Mouse (Mus musculus) cerebellum, adult 2 months (tissue): ENCODE data around the gene Rsl1. TPM values are rescaled to one million over a fixed set of nuclear protein-coding genes. Genes with fewer than 3 reads are reported as not detected.
"Not testable (repeated sequence)": the region's sequence is repeated elsewhere in the genome, so short reads cannot be mapped to it uniquely, and the experiment has no call there.

Source experiments
- DNase-seq, 2 experiments: peaks; one replicate each; pipeline ENCODE4 v3.0.0; 2021
- H3K27ac ChIP-seq: fragments of 200-500 bp; 2 replicates; pipeline ENCODE4 v1.5.1; 2012; ENCODE audit warnings: low read length, control low read depth, inconsistent platforms; ENCODE audit not compliant: insufficient read depth
- H3K27me3 ChIP-seq: fragments of 200-500 bp; 2 replicates; pipeline ENCODE4 v1.6.1; 2012; ENCODE audit warnings: inconsistent platforms, mild to moderate bottlenecking, low read length, moderate library complexity; ENCODE audit not compliant: control insufficient read depth, insufficient read depth
- H3K4me1 ChIP-seq: fragments of 200-500 bp; 2 replicates; pipeline ENCODE4 v1.6.1; 2011; ENCODE audit warnings: low read length; ENCODE audit not compliant: control insufficient read depth, insufficient read depth
- H3K4me3 ChIP-seq: fragments of 200-500 bp; replicated peaks from 2 replicates; pipeline ENCODE3; 2011; ENCODE audit warnings: mild to moderate bottlenecking, low read depth, low read length, control low read depth; ENCODE audit not compliant: insufficient read depth
- CTCF ChIP-seq: fragments of 200-500 bp; IDR thresholded peaks from 2 replicates; pipeline ENCODE4 v1.5.1; 2011; ENCODE audit warnings: low read depth, mild to moderate bottlenecking, control low read depth, low read length, moderate library complexity, borderline replicate concordance; ENCODE audit not compliant: insufficient read depth
- POLR2A ChIP-seq: fragments of 200-500 bp; IDR thresholded peaks from 2 replicates; pipeline ENCODE4 v1.6.1; 2011; ENCODE audit warnings: low read length, control low read depth, borderline replicate concordance; ENCODE audit not compliant: insufficient read depth
- WGBS: fragments of 180-500 bp; shearing (Covaris S2); methylation state at CpG from one replicate; pipeline ENCODE4 v1.1.7; 2018; 5-methylcytosine and 5-hydroxymethylcytosine counted together
- polyA plus RNA-seq: library from polyadenylated mRNA; depleted of rRNA; stranded (reverse); fragments of >200 nt; gene quantifications from 2 replicates; pipeline ENCODE4 v1.2.3, GENCODE M21; 2012; rRNA removed

The Rsl1 gene
- polyA plus RNA-seq: 3.0 and 3.1 TPM in 2 replicates

DNA sequence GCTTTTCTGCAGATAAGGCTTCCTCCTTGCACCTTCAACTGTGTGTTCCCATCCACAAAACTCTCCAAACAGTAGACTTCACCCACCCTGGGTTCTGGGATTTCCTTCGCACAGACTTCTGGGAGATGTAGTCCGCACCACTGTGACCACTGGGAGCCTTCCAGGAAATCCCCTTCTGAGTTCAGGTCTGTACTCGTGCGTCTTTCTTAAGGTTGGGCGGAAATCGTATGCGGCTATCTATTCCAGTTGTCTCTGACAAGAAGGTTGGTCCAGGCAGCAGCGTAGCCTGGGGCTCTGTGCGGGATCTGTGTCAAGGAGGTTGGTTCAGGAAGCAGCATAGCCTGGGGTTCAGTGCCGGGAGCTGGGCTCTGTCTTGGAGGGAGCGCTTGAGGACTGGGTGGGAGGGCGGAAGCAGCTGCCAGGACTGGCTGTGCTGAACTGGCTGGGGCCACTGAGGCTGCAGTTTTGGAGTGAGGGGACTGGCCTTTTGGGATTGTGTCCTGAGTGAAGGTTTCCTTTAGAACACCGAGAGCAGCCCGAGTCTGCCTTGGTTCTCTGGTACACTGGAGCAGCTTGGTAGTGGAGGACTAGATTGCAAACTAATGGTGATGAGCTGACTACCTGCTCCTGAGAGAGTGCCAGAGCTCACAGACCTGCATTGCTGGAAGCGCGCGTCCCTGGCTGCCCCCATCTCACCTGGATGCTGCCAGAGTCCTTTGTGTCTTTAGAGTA is at the start of gene Rsl1:
TSS of gene Rsl1 (plus strand) at position 192 of the 732 bp plus-strand sequence.
- peak within 1 kb of the TSS; percentile 93 for H3K4me3 ChIP-seq
- WGBS: under 1% methylated on average over 17 of the region's 17 CpGs

DNA sequence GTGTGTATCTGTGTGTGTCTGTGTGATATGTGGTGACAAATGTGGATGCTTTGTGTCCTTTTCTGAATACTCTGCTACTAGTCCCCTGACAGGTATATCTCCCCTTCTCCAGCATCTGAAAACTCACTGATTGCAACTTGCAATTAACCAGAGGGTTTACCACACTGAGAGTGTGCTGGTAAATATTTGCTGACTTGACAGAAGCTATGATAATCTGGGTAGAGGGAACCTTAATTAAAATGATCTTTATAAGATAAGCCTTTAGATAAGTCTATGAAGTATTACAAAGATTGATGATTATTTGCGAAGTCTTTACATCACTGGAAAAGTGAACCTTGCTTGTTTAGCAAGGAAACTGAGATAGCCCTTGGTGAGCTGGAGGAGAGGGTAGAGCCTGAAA is 48.5 kb upstream of the Rsl1 start:
- Histone ChIP-seq H3K4me1 (no peaks in the 10 kb centered on the region), H3K27ac (no peak overlapping the region), H3K27me3 (no peaks in the 10 kb centered on the region), H3K4me3 (no peak overlapping the region)
- 87% methylated on average over 1 of the region's 1 CpGs for WGBS
- TF ChIP-seq POLR2A: no peak
- no peak for TF ChIP-seq CTCF
- DNase-seq: no peak

More for the DNA sequence above, at the start of gene Rsl1:
- H3K4me1 ChIP-seq, H3K27me3 ChIP-seq: not testable (repeated sequence)
- peak; percentile 15; the same call in 1 of the 2 replicates for TF ChIP-seq POLR2A
- peak; percentile 70 to 71 for DNase-seq
- 0 out of 2 replicates have a peak within 1 kb of the TSS, but pooled peaks have one; percentile 5 for H3K27ac ChIP-seq

DNA sequence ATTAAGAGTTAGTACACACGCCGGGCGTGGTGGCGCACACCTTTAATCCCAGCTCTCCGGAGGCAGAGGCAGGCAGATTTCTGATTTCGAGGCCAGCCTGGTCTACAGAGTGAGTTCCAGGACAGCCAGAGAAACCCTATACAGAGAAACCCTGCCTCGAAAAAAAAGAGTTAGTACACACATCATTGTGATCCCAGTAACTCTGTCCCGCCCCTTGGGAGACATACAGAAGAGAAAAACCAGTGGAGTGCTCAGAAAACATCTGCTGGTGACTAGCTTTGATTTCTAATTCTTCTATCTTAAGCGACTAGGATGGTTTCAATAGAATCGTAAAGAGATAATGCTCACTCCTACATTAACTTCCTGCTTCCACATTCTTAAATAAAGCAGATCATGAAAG is 45.5 kb upstream of the Rsl1 start:
- DNase-seq, H3K4me3 ChIP-seq, H3K27me3 ChIP-seq, H3K27ac ChIP-seq, H3K4me1 ChIP-seq: not testable (repeated sequence)
- WGBS: 78% methylated on average over 10 of the region's 10 CpGs

DNA sequence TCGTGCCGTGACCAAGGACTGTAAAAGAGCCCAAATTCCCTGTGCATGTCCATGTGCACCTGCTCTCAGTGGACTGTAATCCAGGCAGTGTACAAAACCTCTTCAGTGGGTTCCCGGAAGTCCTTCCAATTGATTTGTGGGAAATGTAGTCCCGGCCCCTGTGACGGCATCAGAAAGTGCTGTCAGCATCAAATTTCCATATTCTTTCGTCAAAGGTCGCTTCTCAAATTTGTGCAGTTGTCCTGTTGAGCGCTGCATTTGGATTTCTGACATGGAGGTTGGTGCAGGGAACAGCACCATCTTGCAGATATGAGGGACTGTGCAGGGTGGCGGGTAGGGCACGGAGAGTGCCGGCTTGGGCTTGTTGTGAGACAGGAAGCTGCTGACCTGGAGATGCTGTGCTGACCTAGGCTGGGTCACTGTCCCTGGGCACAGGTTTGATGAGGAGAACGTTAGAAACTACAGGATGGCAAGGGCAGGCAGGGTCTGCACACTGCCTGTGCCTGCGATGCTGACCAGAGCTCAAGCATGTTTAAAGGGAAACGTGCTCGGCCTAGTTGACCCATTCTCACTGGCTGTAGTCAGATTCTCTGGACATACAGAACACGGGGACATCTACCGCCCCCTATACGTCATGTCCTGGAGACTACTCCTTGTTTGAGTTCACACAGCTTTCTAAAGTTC is 44.8 kb upstream of the Rsl1 start:
- H3K4me3 ChIP-seq: peak overlapping the region; percentile 74
- H3K4me1 ChIP-seq: no peaks in the 10 kb centered on the region
- TF ChIP-seq CTCF (no peak), POLR2A (peak; percentile 66; the same call in 1 of the 2 replicates)
- under 1% methylated on average over 18 of the region's 18 CpGs for WGBS
- H3K27ac ChIP-seq: peak overlapping the region; percentile 81
- H3K27me3 ChIP-seq: no peaks in the 10 kb centered on the region
- peak; percentile 88 to 91 for DNase-seq

DNA sequence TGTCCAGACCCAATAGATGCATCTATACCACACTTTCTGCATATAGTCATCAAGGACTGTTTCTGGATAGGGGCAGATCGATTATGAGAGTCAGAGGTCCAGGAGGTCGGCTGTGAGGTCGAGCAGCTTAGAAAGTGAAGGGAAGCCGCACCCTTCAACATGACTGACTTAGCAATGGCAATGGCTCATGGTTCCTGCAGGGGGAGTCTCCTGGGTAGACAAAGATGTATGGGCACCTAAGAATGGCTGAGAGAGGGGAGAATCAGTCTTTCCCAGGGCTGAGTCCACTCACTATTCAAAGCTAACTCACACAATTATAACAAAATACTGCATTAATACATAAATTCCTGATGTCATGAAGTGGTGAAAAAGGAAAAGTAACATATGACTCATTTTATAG is 6.9 kb upstream of the Rsl1 start:
- H3K4me3 ChIP-seq, H3K27ac ChIP-seq, DNase-seq, H3K4me1 ChIP-seq, H3K27me3 ChIP-seq: not testable (repeated sequence)
- 60% methylated on average over 4 of the region's 4 CpGs for WGBS

DNA sequence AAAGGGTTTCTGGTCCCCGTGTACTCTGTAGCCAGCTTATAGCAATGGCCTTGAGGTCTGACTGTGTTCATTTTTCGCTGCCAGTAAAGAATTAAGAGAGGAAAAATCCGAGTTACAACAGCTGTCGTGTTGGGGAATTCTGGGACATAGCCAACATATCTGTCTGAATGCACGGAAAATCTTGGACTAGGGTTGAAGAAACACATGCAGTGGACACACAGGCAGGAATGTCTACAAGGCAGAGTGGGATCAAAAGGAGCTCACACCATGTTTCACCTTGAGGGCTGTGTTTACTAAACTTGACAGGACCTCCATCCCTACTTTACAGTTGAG is 707 bp downstream of the Rsl1 start:
- no peak for TF ChIP-seq CTCF
- TF ChIP-seq POLR2A: no peak
- Histone ChIP-seq H3K27ac (no peak overlapping the region), H3K27me3 (no peaks in the 10 kb centered on the region), H3K4me1 (no peaks in the 10 kb centered on the region), H3K4me3 (peak overlapping the region; percentile 33)
- 4% methylated on average over 5 of the region's 5 CpGs for WGBS
- peak in 1 of 2 experiments; percentile 13 for DNase-seq

DNA sequence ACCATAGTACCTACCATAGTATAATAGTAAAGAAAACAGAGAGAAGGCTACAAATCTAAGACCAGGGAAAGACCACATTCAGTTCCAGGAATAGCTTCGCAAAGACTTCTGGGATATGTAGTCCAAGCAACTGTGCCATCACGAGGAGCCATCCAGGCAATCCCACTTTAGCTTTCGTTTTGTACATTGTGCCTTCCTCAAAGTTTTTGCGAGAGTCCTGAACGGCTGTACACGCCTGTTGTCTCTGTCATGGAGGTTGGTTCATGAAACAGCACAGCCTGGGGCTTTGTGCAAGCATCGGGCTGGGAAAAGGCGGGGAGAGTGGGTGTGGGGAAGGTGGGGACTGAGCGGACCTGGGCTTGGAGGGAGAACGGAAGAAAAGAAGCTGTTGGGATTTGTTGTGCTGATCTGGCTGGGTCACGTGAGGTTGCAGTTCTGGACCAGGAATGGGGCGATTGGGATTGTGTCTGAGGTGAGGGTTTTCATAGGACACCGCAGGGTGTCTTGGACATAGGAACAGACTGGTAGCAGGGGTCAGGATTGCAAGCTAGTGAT is 21.4 kb downstream of the Rsl1 start, which contains the start of gene Zfp455:
TSS of gene Zfp455 (plus strand) at position 167 of the 555 bp plus-strand sequence.
- peak; percentile 73 to 77 for DNase-seq
- TF ChIP-seq CTCF (no peak), POLR2A (no peak)
- WGBS: 3% methylated on average over 13 of the region's 13 CpGs
- Histone ChIP-seq H3K27ac (no peak within 1 kb of the TSS), H3K27me3 (no peaks in the 10 kb centered on the region), H3K4me3 (peak within 1 kb of the TSS; percentile 97), H3K4me1 (no peaks in the 10 kb centered on the region)

DNA sequence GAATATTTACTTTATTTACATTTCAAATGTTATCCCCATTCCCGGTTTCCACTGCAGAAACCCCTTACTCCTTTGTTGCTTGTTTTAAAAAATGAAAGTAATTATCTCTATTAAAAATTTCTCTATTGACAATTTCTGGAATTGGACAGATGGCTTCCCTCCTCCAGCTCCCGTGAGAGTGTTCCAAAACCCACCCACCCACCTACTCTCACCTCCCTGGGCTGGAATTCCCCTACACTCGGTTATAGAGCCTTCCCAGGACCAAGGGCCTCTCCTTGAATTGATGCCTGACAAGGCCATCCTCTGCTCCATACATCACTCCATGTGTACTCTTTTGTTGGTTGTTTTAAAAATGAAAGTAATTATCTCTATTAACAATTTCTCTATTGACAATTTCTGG is 28.7 kb downstream of the Rsl1 start:
- Histone ChIP-seq H3K27me3 (no peaks in the 10 kb centered on the region), H3K27ac (no peak overlapping the region), H3K4me3 (no peak overlapping the region), H3K4me1 (no peaks in the 10 kb centered on the region)
- TF ChIP-seq CTCF (no peak), POLR2A (no peak)
- DNase-seq: no peak
- WGBS: 60% methylated on average over 3 of the region's 3 CpGs
